In genomic region chr16:95611982-95612746, GRCm38 (mm10) we compare ENCODE assay signal across 23 mouse cellular contexts. TPM values are rescaled to one million over a fixed set of nuclear protein-coding genes. Genes with fewer than 3 reads are reported as not detected.
DNase-seq lines count a peak whose midpoint lies in the region; ATAC-seq and TF ChIP-seq lines count a peak whose summit lies in the region.
"Had no signal": no experiment of that assay in that cellular context is flagged by ENCODE, and none has a peak within 500 bp of the region (broad histone marks: within the 10 kb centered on the region; RNA-seq: fewer than 3 reads in every experiment).

No protein-coding gene starts in this region.

- dilution Hi-C loops in CH12.LX (cut with MboI; ENCODE audit: extremely low pct_ligation_motif_present, extremely low pct_unique_long_range_greater_than_20kb, low sequenced_read_pairs), result no loop called here

- 88% methylated on average over 20 of the region's 20 CpGs for WGBS in forebrain, embryonic 10.5 days

- H3K9me3 ChIP-seq in CH12.LX (replicated peaks; ENCODE audit: low read length), result no peaks in the 10 kb centered on the region
- no peaks in the 10 kb centered on the region for H3K9me3 ChIP-seq in forebrain, embryonic 10.5 days
- H3K9me3 ChIP-seq: embryonic facial prominence, embryonic 15.5 days; forebrain, embryonic 13.5 days; heart, embryonic 15.5 days; limb, embryonic 10.5 days; lung, embryonic 15.5 days had no signal

- TF ChIP-seq RAD21 in CH12.LX (IDR thresholded peaks at IDR 0.05; ENCODE audit: low read depth, low read length), result no peak

- TF ChIP-seq POLR2A in CH12.LX (IDR thresholded peaks at IDR 0.05; ENCODE audit: low read depth, low read length), result no peak

- in situ Hi-C loops in CH12.LX (cut with MboI; ENCODE audit: low pct_ligation_motif_present, low pct_unique_long_range_greater_than_20kb, low sequenced_read_pairs), result no loop called here

- peak overlapping the region in 1 of 3 experiments; percentile 17 for H3K4me3 ChIP-seq in CH12.LX (replicated peaks in 1 of 3; ENCODE audit: low read depth in 2 of 3, low read length in 2 of 3, poor library complexity in 1 of 3)
- no peak overlapping the region for H3K4me3 ChIP-seq in forebrain, embryonic 10.5 days
- H3K4me3 ChIP-seq: embryonic facial prominence, embryonic 15.5 days; forebrain, embryonic 13.5 days; heart, embryonic 15.5 days; left cerebral cortex, adult 2 months; limb, embryonic 10.5 days; lung, embryonic 15.5 days had no signal

- peaks cover 7 to 14% of the 10 kb centered on the region in 2 experiments for H3K4me1 ChIP-seq in CH12.LX (ENCODE audit: control insufficient read depth in 1 of 2, insufficient read depth in 2 of 2)
- peaks cover 3% of the 10 kb centered on the region; the same call in 1 of the 2 replicates for H3K4me1 ChIP-seq in forebrain, embryonic 10.5 days
- H3K4me1 ChIP-seq: embryonic facial prominence, embryonic 15.5 days; forebrain, embryonic 13.5 days; heart, embryonic 15.5 days; limb, embryonic 10.5 days had no signal

- no peaks in the 10 kb centered on the region for H3K36me3 ChIP-seq in CH12.LX (replicated peaks in 1 of 2; ENCODE audit: control insufficient read depth in 1 of 2, insufficient read depth in 1 of 2, low read length in 1 of 2)
- no peaks in the 10 kb centered on the region for H3K36me3 ChIP-seq in forebrain, embryonic 10.5 days (replicated peaks)
- H3K36me3 ChIP-seq: embryonic facial prominence, embryonic 15.5 days; heart, embryonic 15.5 days; limb, embryonic 10.5 days; lung, embryonic 15.5 days had no signal

- no peak overlapping the region for H3K27ac ChIP-seq in CH12.LX (ENCODE audit: insufficient read depth, low read depth)
- no peak overlapping the region for H3K27ac ChIP-seq in forebrain, embryonic 10.5 days
- H3K27ac ChIP-seq: embryonic facial prominence, embryonic 15.5 days; forebrain, embryonic 13.5 days; heart, embryonic 15.5 days; left cerebral cortex, adult 2 months; limb, embryonic 10.5 days; lung, embryonic 15.5 days; stomach, postnatal 0 days had no signal

- no peaks in the 10 kb centered on the region for H3K27me3 ChIP-seq in CH12.LX (replicated peaks)
- no peaks in the 10 kb centered on the region for H3K27me3 ChIP-seq in forebrain, embryonic 10.5 days (ENCODE audit: poor library complexity, severe bottlenecking)
- H3K27me3 ChIP-seq: embryonic facial prominence, embryonic 15.5 days; forebrain, embryonic 13.5 days; heart, embryonic 15.5 days; lung, embryonic 15.5 days had no signal

- no peak overlapping the region for H3K4me2 ChIP-seq in CH12.LX (ENCODE audit: insufficient read depth, low read depth, poor library complexity, severe bottlenecking)
- H3K4me2 ChIP-seq: embryonic facial prominence, embryonic 15.5 days; forebrain, embryonic 13.5 days; heart, embryonic 15.5 days; lung, embryonic 15.5 days had no signal

- ATAC-seq in neutrophil, adult 5-6 weeks (ENCODE audit: extremely low read depth, insufficient number of reproducible peaks, low FRiP score, poor library complexity, severe bottlenecking), result peak; percentile 79
- ATAC-seq: activated CD4-positive, CD25-positive, alpha-beta regulatory T cell, adult 4 months; forebrain, embryonic 13.5 days had no signal

- no peaks in the 10 kb centered on the region for H3K79me2 ChIP-seq in CH12.LX (replicated peaks; ENCODE audit: control insufficient read depth, extremely low read depth, insufficient read depth, poor library complexity, severe bottlenecking)

- peak; percentile 14 for DNase-seq in kidney, postnatal 10 days
- DNase-seq in kidney, adult 8-10 months, result no peak
- DNase-seq in CH12.LX (ENCODE audit: extremely low read depth), result peak; percentile 25
- peak; percentile 63 for DNase-seq in fibroblast of lung, adult 2 months (ENCODE audit: low read depth)
- no peak for DNase-seq in left cerebral cortex, adult 8-10 months (ENCODE audit: low spot score in 2 of 2)
- DNase-seq in forebrain, embryonic 10.5 days (ENCODE audit: extremely low spot score, low spot score), result no peak
- DNase-seq in thymus, postnatal 25 days, result no peak
- DNase-seq: adrenal gland, postnatal 14 days; cerebellum, postnatal 10 days; embryo, embryonic 11 days; gastrocnemius, postnatal 14 days; kidney, adult 18-20 months; kidney, postnatal 14 days; retina, postnatal 1 day had no signal

- no peak for TF ChIP-seq EP300 in CH12.LX (IDR thresholded peaks at IDR 0.05; ENCODE audit: low read length)

- no peak overlapping the region for H3K9ac ChIP-seq in CH12.LX (ENCODE audit: insufficient read depth, low read depth)
- H3K9ac ChIP-seq: embryonic facial prominence, embryonic 15.5 days; forebrain, embryonic 13.5 days; heart, embryonic 15.5 days; lung, embryonic 15.5 days had no signal

- TF ChIP-seq CTCF in CH12.LX (conservative IDR thresholded peaks at IDR 0.05 in 1 of 2, IDR thresholded peaks at IDR 0.05 in 1 of 2; ENCODE audit: low read depth in 2 of 2, low read length in 2 of 2), result no peak

TF ChIP-seq in CH12.LX, 34 proteins besides CTCF, POLR2A, EP300 and RAD21:
- TF ChIP-seq IRF4 (IDR thresholded peaks at IDR 0.05; ENCODE audit: low read depth, low read length), result no peak
- TF ChIP-seq USF2 (conservative IDR thresholded peaks at IDR 0.05; ENCODE audit: low read depth, low read length), result no peak
- TF ChIP-seq MEF2A (IDR thresholded peaks at IDR 0.05; ENCODE audit: borderline replicate concordance, low read depth, low read length), result peak; percentile 53; the same call in 1 of the 2 replicates
- no peak for TF ChIP-seq JUND (conservative IDR thresholded peaks at IDR 0.05; ENCODE audit: low read depth, low read length)
- TF ChIP-seq GABPA (IDR thresholded peaks at IDR 0.05; ENCODE audit: insufficient replicate concordance, low read depth, low read length), result no peak
- no peak for TF ChIP-seq NRF1 (IDR thresholded peaks at IDR 0.05; ENCODE audit: low read depth, low read length)
- TF ChIP-seq BHLHE40 (IDR thresholded peaks at IDR 0.05; ENCODE audit: low read depth, low read length), result peak; percentile 69
- peak; percentile 34 for TF ChIP-seq ETS1 (conservative IDR thresholded peaks at IDR 0.05; ENCODE audit: low read depth, low read length)
- peak; percentile 18 for TF ChIP-seq USF1 (IDR thresholded peaks at IDR 0.05; ENCODE audit: low read depth, low read length)

RNA-seq across cellular contexts. Expression of gene Erg, which starts 25.8 kb away (rescaled TPM):
- total RNA-seq in CH12.LX (2012; rRNA removed) (0.34 and 0.42 TPM in 2 replicates), CH12.LX (2014; rRNA removed) (0.07 and 0.11 TPM in 2 replicates)
- 0.78 and 0.81 TPM in 2 replicates for polyA plus RNA-seq in CH12.LX (2012; ENCODE audit: insufficient read length, low read depth)
- 0.23 and 0.74 TPM in 2 replicates for total RNA-seq in neutrophil, adult 5-6 weeks (2017)
- 1 to 10 TPM; 5.0 to 6.3 (median 5.7) TPM for total RNA-seq in left cerebral cortex, adult 8-10 months (2022)
- 1.9 and 2.2 TPM in 2 replicates for polyA plus RNA-seq in forebrain, embryonic 10.5 days (2016; fragmentation: Nextera tagmentation; extraction: Ambion mirVana)
- polyA plus RNA-seq: activated CD4-positive, CD25-positive, alpha-beta regulatory T cell, adult 4 months had no signal

Comparison
In these comparisons a context has a peak if more than half of its experiments do, and no peak if none do; other contexts are left out.
1. DNase-seq: peak in kidney, postnatal 10 days (single experiment), CH12.LX (single experiment) and fibroblast of lung, adult 2 months (single experiment); none in kidney, adult 8-10 months (0 of 2), left cerebral cortex, adult 8-10 months (0 of 2), forebrain, embryonic 10.5 days (single experiment) and thymus, postnatal 25 days (single experiment).